Mouse (Mus musculus) kidney, embryonic 16.5 days (tissue): Measurements from ENCODE around the gene Srsf12. TPM values are rescaled to one million over a fixed set of nuclear protein-coding genes. Genes with fewer than 3 reads are reported as not detected.

Experiments used
- ATAC-seq: fragments of 200-750 bp; cut with Nextera tagmentation; 2 replicates; pipeline ENCODE4 v1.8.0; 2017; ENCODE audit warnings: moderate TSS enrichment; ENCODE audit not compliant: low FRiP score, low TSS enrichment
- H3K27ac ChIP-seq: fragments of 300-500 bp; sonication (generic); 2 replicates; pipeline ENCODE4 v1.5.1; 2014; ENCODE audit warnings: low read length
- H3K27me3 ChIP-seq: fragments of 300-500 bp; sonication (generic); 2 replicates; pipeline ENCODE4 v1.6.1; 2014; ENCODE audit warnings: low read length, control low read depth, mixed read lengths; ENCODE audit not compliant: insufficient read depth
- H3K36me3 ChIP-seq: fragments of 300-500 bp; sonication (generic); 2 replicates; pipeline ENCODE4 v1.6.1; 2014; ENCODE audit warnings: low read length, control low read depth, mixed read lengths; ENCODE audit not compliant: insufficient read depth
- H3K4me1 ChIP-seq: fragments of 300-500 bp; sonication (generic); 2 replicates; pipeline ENCODE4 v1.6.1; 2014; ENCODE audit warnings: low read length, control low read depth, mixed read lengths; ENCODE audit not compliant: insufficient read depth
- H3K4me2 ChIP-seq: fragments of 300-500 bp; sonication (generic); replicated peaks from 2 replicates; pipeline ENCODE4 v1.6.1; 2014; ENCODE audit warnings: low read depth, low read length
- H3K4me3 ChIP-seq: fragments of 300-500 bp; sonication (generic); 2 replicates; pipeline ENCODE4 v1.5.1; 2014; ENCODE audit warnings: mild to moderate bottlenecking, low read length
- H3K9ac ChIP-seq: fragments of 300-500 bp; sonication (generic); replicated peaks from 2 replicates; pipeline ENCODE4 v1.6.1; 2014; ENCODE audit warnings: low read length
- H3K9me3 ChIP-seq: fragments of 300-500 bp; sonication (generic); 2 replicates; pipeline ENCODE4 v1.6.1; 2016; ENCODE audit warnings: low read length, control low read depth
- WGBS: fragments of 180-500 bp; shearing (Covaris S2); extraction: QIAGEN DNeasy Blood & Tissue Kit; methylation state at CpG from one replicate; pipeline ENCODE4 v1.1.7; 2014; 5-methylcytosine and 5-hydroxymethylcytosine counted together
- polyA plus RNA-seq: library from polyadenylated mRNA; unstranded; fragments of >200 nt; fragmentation: Nextera tagmentation; extraction: Ambion mirVana; gene quantifications from 2 replicates; pipeline ENCODE4 v1.2.1, GENCODE M21; 2015

The Srsf12 gene
- polyA plus RNA-seq, 1 experiment from 2014 or later: 5.5 TPM

DNA sequence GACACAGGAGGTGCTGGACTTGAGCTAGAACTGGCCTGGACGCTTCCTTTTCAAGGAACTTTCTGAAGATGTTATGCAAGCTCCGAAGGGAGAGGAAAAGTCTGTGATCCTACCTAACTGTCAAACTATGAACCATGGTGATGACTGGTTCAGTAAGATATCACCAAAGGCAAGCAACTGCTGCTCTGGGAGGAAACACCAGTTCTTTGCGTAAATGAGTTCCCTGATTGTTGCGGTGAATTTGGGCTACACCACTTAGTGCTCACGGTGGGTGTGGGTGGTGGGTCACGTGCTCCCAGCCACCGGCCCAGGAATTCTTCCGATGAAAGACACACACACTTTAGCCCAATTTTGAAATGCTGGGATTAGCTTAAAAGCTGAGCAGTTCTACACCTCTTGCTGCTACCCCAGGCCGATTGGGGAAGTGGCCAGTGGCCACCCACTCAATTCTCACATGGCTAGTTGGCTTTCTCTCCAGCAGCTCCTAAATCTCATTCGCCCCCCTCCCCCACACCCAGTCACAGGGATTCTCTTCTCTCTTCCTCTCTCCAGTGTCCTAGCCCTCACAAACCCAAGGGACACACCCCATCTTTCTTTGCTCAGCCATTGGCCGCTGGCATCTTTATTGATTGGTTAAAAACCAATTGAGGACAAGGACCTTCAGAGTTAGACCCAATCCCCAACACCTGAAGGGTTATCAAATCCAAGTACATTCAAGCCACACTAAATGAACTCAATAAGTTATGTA lies 56.4 kb downstream of the Srsf12 start:
- WGBS: 86% methylated on average over 11 of the region's 11 CpGs
- Histone ChIP-seq H3K9ac (no peak overlapping the region), H3K36me3 (no peaks in the 10 kb centered on the region), H3K27me3 (no peaks in the 10 kb centered on the region), H3K4me2 (no peak overlapping the region), H3K4me3 (no peak overlapping the region), H3K9me3 (no peaks in the 10 kb centered on the region), H3K27ac (no peak overlapping the region), H3K4me1 (peaks cover 5% of the 10 kb centered on the region; the same call in 1 of the 2 replicates)
- ATAC-seq: no peak

DNA sequence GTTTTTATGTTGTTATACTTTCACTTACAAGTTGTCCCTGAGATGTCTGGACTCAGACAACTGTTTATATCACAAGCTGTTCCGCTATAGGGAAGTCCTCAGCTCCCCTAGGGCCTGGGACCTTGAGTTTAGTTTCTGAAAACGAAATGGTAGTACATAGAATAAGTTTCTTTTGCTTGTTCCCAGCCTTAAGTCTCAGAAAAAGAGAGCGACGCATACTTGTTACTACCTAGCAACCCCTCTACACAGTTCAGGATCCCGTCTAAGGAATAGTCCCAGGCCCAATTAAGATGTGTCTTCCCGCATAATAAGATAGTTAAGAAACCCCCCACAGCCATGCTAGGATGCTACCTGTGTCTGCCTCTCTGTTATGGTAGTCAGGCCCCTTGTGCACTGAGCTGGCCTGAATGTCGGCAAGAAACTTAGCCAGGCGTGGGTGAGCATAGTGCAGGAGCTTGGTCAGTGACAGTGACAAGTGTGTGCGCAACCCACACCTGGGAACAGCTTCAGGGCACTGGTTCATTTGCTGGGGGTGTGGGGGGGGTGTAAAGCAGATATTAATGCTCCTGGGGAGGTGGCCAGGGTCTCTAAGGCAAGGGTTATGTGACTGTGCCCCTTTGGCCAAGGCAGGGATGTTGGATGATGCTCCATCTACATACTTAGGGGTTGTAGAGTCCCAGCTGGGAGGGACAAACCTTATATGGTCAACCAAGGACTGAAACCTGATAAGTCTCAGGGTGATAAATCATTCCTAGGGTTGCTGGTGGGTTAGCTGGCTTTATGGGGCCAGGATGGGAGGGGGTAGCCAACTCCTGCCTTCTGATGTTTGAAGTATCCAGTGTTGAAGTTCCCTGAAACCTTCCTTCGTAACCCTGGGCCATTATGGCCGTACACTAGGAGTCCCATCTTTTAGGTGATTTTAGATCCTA lies 61.9 kb downstream of the Srsf12 start:
- H3K27me3 ChIP-seq: no peaks in the 10 kb centered on the region
- no peaks in the 10 kb centered on the region for H3K36me3 ChIP-seq
- H3K4me1 ChIP-seq: no peaks in the 10 kb centered on the region
- ATAC-seq: peak; percentile 63; the same call in 1 of the 2 replicates
- no peak overlapping the region for H3K4me2 ChIP-seq
- H3K9me3 ChIP-seq: no peaks in the 10 kb centered on the region
- H3K27ac ChIP-seq: 0 out of 2 replicates have a peak overlapping the region, but pooled peaks have one; percentile 12
- no peak overlapping the region for H3K9ac ChIP-seq
- 63% methylated on average over 11 of the region's 11 CpGs for WGBS
- no peak overlapping the region for H3K4me3 ChIP-seq

DNA sequence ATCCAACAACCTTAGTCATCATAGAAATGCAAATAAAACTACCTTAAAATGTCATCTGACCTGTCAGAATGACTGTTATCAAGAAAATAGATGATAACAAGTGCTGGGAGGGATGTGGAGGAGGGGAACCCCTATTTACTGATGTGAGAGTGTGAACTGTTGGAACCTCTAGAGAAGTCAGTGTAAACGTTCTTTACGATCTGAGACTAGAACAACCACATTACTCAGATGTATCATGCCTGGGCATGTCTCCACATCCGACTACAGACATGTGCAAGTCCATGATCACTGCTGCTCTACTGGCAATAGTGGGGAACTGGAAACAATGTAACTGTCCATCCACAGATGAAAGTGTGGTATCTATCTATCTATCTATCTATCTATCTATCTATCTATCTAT lies 64.6 kb downstream of the Srsf12 start:
- H3K4me3 ChIP-seq: no peak overlapping the region
- no peak overlapping the region for H3K4me2 ChIP-seq
- peaks cover 4% of the 10 kb centered on the region; the same call in 1 of the 2 replicates for H3K9me3 ChIP-seq
- ATAC-seq: no peak
- H3K27me3 ChIP-seq: no peaks in the 10 kb centered on the region
- H3K9ac ChIP-seq: no peak overlapping the region
- no peak overlapping the region for H3K27ac ChIP-seq
- H3K36me3 ChIP-seq: no peaks in the 10 kb centered on the region
- 44% methylated on average over 3 of the region's 3 CpGs for WGBS
- no peaks in the 10 kb centered on the region for H3K4me1 ChIP-seq

DNA sequence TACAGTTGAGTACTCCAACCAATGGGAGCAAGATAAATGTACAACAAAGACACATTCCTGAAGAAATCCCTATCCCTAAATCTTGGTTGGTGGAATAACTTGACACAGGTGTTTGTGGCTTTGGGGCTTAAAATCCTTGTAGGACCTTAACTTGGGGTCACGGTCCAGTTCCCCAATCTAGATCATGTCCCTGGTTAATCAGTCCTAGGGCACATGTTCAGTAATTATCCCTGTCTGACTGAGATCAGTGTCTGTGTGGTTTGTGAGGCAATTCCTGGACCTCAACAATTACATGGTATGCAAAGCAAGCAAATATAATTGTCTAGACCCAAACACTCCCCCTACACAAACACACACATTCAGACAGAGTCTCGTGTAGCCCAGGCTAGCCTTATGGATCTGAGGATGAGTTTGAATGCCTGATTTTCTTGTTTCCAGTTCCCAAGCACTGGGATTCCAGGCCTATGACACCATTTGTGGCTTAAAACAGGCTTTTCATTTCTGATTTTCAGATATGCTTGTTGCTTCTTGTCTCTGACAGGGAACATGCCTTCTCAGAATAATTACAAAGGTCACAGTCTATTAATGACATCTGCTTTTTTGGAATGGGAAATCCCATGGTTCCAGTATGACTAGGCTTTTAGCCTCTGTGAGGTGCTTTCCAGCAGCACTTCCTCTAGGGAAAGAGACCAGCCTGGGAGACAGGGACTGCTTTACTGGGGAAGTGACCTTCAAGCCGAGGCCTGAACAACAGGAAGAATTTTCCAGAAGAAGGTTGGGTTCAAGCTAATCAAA lies 73.3 kb downstream of the Srsf12 start:
- no peak for ATAC-seq
- H3K27ac ChIP-seq: no peak overlapping the region
- no peak overlapping the region for H3K9ac ChIP-seq

More for the DNA sequence above, 73.3 kb downstream of the Srsf12 start:
- Histone ChIP-seq H3K27me3 (no peaks in the 10 kb centered on the region), H3K4me2 (no peak overlapping the region), H3K36me3 (no peaks in the 10 kb centered on the region), H3K4me3 (no peak overlapping the region), H3K4me1 (0 out of 2 replicates have a peak, but pooled peaks cover 7% of the 10 kb centered on the region), H3K9me3 (no peaks in the 10 kb centered on the region)
- WGBS: 67% methylated on average over 3 of the region's 3 CpGs

Other genes with a start within 250 kb of the Srsf12 start
- gene Rragd, start 226.0 kb upstream of the Srsf12 start, polyA plus RNA-seq: 16.0 and 22.0 TPM in 2 replicates
- gene Ube2j1, start 177.6 kb upstream of the Srsf12 start, polyA plus RNA-seq: 42.5 and 43.8 TPM in 2 replicates
- 0.17 and 0.29 TPM in 2 replicates for gene Gabrr2, start 146.0 kb upstream of the Srsf12 start, polyA plus RNA-seq
- gene Gabrr1, start 76.5 kb upstream of the Srsf12 start, polyA plus RNA-seq: not detected in 2 replicates
- gene Pm20d2, start 19.3 kb upstream of the Srsf12 start, polyA plus RNA-seq: 0.60 and 1.2 TPM in 2 replicates
- gene Pnrc1, start 81.2 kb downstream of the Srsf12 start, polyA plus RNA-seq: 81.9 and 83.0 TPM in 2 replicates
- 19.2 and 22.7 TPM in 2 replicates for gene Rngtt, start 101.3 kb downstream of the Srsf12 start, polyA plus RNA-seq